ENCODE assay signal across 27 mouse cellular contexts in the genomic region with DNA sequence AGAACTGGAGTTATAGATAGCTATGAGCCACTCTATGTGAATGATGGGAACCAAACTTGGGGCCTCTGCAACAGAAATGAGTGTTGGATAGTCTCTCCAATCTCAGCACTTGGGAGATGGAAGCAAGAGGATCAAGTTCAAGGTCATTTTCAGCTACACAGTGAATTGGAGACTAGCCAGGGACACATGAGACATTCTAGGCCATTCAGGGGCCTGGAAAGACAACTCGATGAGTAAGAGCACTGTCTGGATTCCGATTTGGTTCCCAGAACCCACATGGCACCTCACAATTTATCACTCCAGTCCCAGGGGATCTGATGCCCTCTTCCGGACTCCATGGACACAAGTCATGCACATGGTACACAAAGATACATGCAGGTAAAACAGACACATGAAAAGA. TPM values are rescaled to one million over a fixed set of nuclear protein-coding genes. Genes with fewer than 3 reads are reported as not detected.
A peak's percentile ranks its signal among the peaks of the same experiment; 100 is the strongest.
DNase-seq lines count a peak whose midpoint lies in the region; ATAC-seq lines count a peak whose summit lies in the region.
"Had no signal": no experiment of that assay in that cellular context is flagged by ENCODE, and none has a peak within 500 bp of the region (broad histone marks: within the 10 kb centered on the region; RNA-seq: fewer than 3 reads in every experiment).

No protein-coding gene starts in this region.

- H3K4me2 ChIP-seq in heart, embryonic 16.5 days (ENCODE audit: low read depth, low read length): no peak overlapping the region
- no peak overlapping the region for H3K4me2 ChIP-seq in kidney, embryonic 14.5 days (replicated peaks; ENCODE audit: low read depth, low read length)
- H3K4me2 ChIP-seq: embryonic facial prominence, embryonic 15.5 days; forebrain, embryonic 13.5 days; heart, embryonic 13.5 days; hindbrain, embryonic 12.5 days; intestine, embryonic 15.5 days; lung, embryonic 15.5 days; neural tube, embryonic 12.5 days had no signal

- no peaks in the 10 kb centered on the region for H3K27me3 ChIP-seq in heart, embryonic 16.5 days (ENCODE audit: control insufficient read depth, insufficient read depth, low read length)
- H3K27me3 ChIP-seq in kidney, embryonic 14.5 days (ENCODE audit: control insufficient read depth, insufficient read depth, low read length): no peaks in the 10 kb centered on the region
- H3K27me3 ChIP-seq: embryonic facial prominence, embryonic 15.5 days; forebrain, embryonic 13.5 days; heart, embryonic 13.5 days; hindbrain, embryonic 12.5 days; intestine, embryonic 15.5 days; lung, embryonic 15.5 days; neural tube, embryonic 12.5 days had no signal

- H3K27ac ChIP-seq in heart, embryonic 16.5 days (ENCODE audit: low read length): peak overlapping the region; percentile 27; the same call in 1 of the 2 replicates
- H3K27ac ChIP-seq in kidney, embryonic 14.5 days (ENCODE audit: low read depth, low read length): no peak overlapping the region
- H3K27ac ChIP-seq: embryonic facial prominence, embryonic 10.5 days; embryonic facial prominence, embryonic 15.5 days; forebrain, embryonic 13.5 days; heart, adult 2 months; heart, embryonic 13.5 days; hindbrain, embryonic 12.5 days; hindbrain, postnatal 0 days; intestine, embryonic 15.5 days; lung, embryonic 15.5 days; midbrain, embryonic 10.5 days; neural tube, embryonic 12.5 days had no signal

- DNase-seq in heart, postnatal 10 days: no peak
- DNase-seq in 416B (ENCODE audit: low read depth) (peak; percentile 25), NIH3T3 (ENCODE audit: low read depth) (peak; percentile 17)
- peak; percentile 44 to 45 for DNase-seq in adrenal gland, postnatal 36 days
- no peak for DNase-seq in gastrocnemius, postnatal 14 days
- DNase-seq: cerebellum, adult 8-10 months; cerebellum, postnatal 25 days; gastrocnemius, postnatal 25 days; heart, adult 2 months; kidney, adult 8-10 months; kidney, postnatal 10 days; liver; thymus, postnatal 4 days had no signal

- H3K4me3 ChIP-seq in heart, embryonic 16.5 days (ENCODE audit: low read length): no peak overlapping the region
- no peak overlapping the region for H3K4me3 ChIP-seq in kidney, embryonic 14.5 days (ENCODE audit: low read length)
- H3K4me3 ChIP-seq: embryonic facial prominence, embryonic 10.5 days; embryonic facial prominence, embryonic 15.5 days; forebrain, embryonic 13.5 days; heart, adult 2 months; heart, embryonic 13.5 days; hindbrain, embryonic 12.5 days; intestine, embryonic 15.5 days; lung, embryonic 15.5 days; midbrain, embryonic 10.5 days; myocyte; neural tube, embryonic 12.5 days had no signal

- peaks cover 5% of the 10 kb centered on the region; the same call in 1 of the 2 replicates for H3K4me1 ChIP-seq in heart, embryonic 16.5 days (ENCODE audit: control insufficient read depth, insufficient read depth, low read length)
- no peaks in the 10 kb centered on the region for H3K4me1 ChIP-seq in kidney, embryonic 14.5 days (ENCODE audit: control insufficient read depth, insufficient read depth, low read length)
- H3K4me1 ChIP-seq: embryonic facial prominence, embryonic 10.5 days; embryonic facial prominence, embryonic 15.5 days; forebrain, embryonic 13.5 days; hindbrain, embryonic 12.5 days; intestine, embryonic 15.5 days; lung, embryonic 15.5 days; midbrain, embryonic 10.5 days; neural tube, embryonic 12.5 days had no signal

- 65% methylated on average over 3 of the region's 3 CpGs for WGBS in heart, embryonic 16.5 days
- 85% methylated on average over 3 of the region's 3 CpGs for WGBS in kidney, embryonic 14.5 days

- H3K9ac ChIP-seq in heart, embryonic 16.5 days (ENCODE audit: low read length): no peak overlapping the region
- H3K9ac ChIP-seq in kidney, embryonic 14.5 days (ENCODE audit: low read depth, low read length): no peak overlapping the region
- H3K9ac ChIP-seq: embryonic facial prominence, embryonic 15.5 days; forebrain, embryonic 13.5 days; heart, embryonic 13.5 days; hindbrain, embryonic 12.5 days; intestine, embryonic 15.5 days; lung, embryonic 15.5 days; neural tube, embryonic 12.5 days had no signal

- no peak for ATAC-seq in heart, embryonic 16.5 days (replicated peaks; ENCODE audit: extremely low read depth, insufficient read depth, low FRiP score)
- ATAC-seq in kidney, embryonic 14.5 days (ENCODE audit: low FRiP score, low TSS enrichment): no peak
- ATAC-seq: forebrain, embryonic 13.5 days; hindbrain, postnatal 0 days; intestine, embryonic 15.5 days had no signal

- intact Hi-C loops in heart, postnatal 10 days (cut with DNase I): no loop called here
- intact Hi-C loops in gastrocnemius, postnatal 14 days (cut with DNase I; ENCODE audit: low total_unique reads): no loop called here

- no peaks in the 10 kb centered on the region for H3K9me3 ChIP-seq in heart, embryonic 16.5 days (replicated peaks; ENCODE audit: control insufficient read depth, low read length)
- H3K9me3 ChIP-seq in kidney, embryonic 14.5 days (ENCODE audit: control insufficient read depth, low read length): no peaks in the 10 kb centered on the region
- H3K9me3 ChIP-seq: embryonic facial prominence, embryonic 10.5 days; embryonic facial prominence, embryonic 15.5 days; forebrain, embryonic 13.5 days; G1E; heart, embryonic 13.5 days; hindbrain, embryonic 12.5 days; intestine, embryonic 15.5 days; lung, embryonic 15.5 days; midbrain, embryonic 10.5 days; neural tube, embryonic 12.5 days had no signal

- peaks cover 8% of the 10 kb centered on the region; the same call in 1 of the 2 replicates for H3K36me3 ChIP-seq in heart, embryonic 16.5 days (ENCODE audit: control insufficient read depth, insufficient read depth)
- peaks cover 12% of the 10 kb centered on the region; the same call in 1 of the 2 replicates for H3K36me3 ChIP-seq in kidney, embryonic 14.5 days (ENCODE audit: control insufficient read depth, insufficient read depth, low read length)

RNA-seq across cellular contexts. Expression of a gene that starts 8.7 kb away (rescaled TPM):
- polyA plus RNA-seq in heart, embryonic 16.5 days (2015; fragmentation: Nextera tagmentation; extraction: Ambion mirVana): 41.5 and 42.0 TPM in 2 replicates
- total RNA-seq in heart, postnatal 10 days (2021): 10 to 100 TPM; 20.7 to 20.8 TPM
- 10 to 100 TPM; 50.0 to 69.8 TPM for total RNA-seq in adrenal gland, postnatal 36 days (2021)
- polyA plus RNA-seq in kidney, embryonic 14.5 days (2014; fragmentation: Nextera tagmentation; extraction: Ambion mirVana): 62.7 and 67.0 TPM in 2 replicates
- total RNA-seq in gastrocnemius, postnatal 14 days (2021): 10 to 100 TPM; 11.7 to 14.5 TPM

Comparison
In these comparisons a context has a peak if more than half of its experiments do, and no peak if none do; other contexts are left out.
1. DNase-seq: peak in 416B (single experiment), NIH3T3 (single experiment) and adrenal gland, postnatal 36 days (2 of 2); none in heart, postnatal 10 days (0 of 2) and gastrocnemius, postnatal 14 days (single experiment).